Mouse (Mus musculus) c-Kit-negative CD71-positive TER-119-positive erythroid progenitor cells, embryonic 14.5 days (primary cell): ENCODE measurements around the gene Yif1a.
"Not testable (repeated sequence)": the region's sequence is repeated elsewhere in the genome, so short reads cannot be mapped to it uniquely, and the experiment has no call there.

Source experiments
- DNase-seq: peaks from one replicate; pipeline ENCODE4 v3.0.0-alpha.2; 2013; ENCODE audit warnings: low read depth, low spot score

Yif1a gene

GRCm38 (mm10) chr19:5085145-5085863 is 3.0 kb upstream of the Yif1a start, which contains the start of gene Tmem151a:
TSS of gene Tmem151a (minus strand) at chr19:5085531.
- DNase-seq: no peak

- not testable (repeated sequence) for DNase-seq
Observed at GRCm38 (mm10) chr19:5086533-5086932, 1.8 kb upstream of the Yif1a start.

GRCm38 (mm10) chr19:5089324-5089723 is 986 bp downstream of the Yif1a start:
- no peak for DNase-seq

- no peak for DNase-seq
Observed at GRCm38 (mm10) chr19:5092083-5092482, 3.7 kb downstream of the Yif1a start.

- no peak for DNase-seq
Observed at GRCm38 (mm10) chr19:5093481-5094242, 5.3 kb downstream of the Yif1a start.

- DNase-seq: no peak
Observed at GRCm38 (mm10) chr19:5094243-5094632, 5.9 kb downstream of the Yif1a start.

- no peak for DNase-seq
Observed at GRCm38 (mm10) chr19:5094746-5095417, 6.5 kb downstream of the Yif1a start.

- no peak for DNase-seq
Observed at GRCm38 (mm10) chr19:5095887-5096474, 7.6 kb downstream of the Yif1a start.

GRCm38 (mm10) chr19:5097521-5098362 is 9.4 kb downstream of the Yif1a start:
- DNase-seq: no peak

GRCm38 (mm10) chr19:5098363-5099143 is 10.2 kb downstream of the Yif1a start, which contains the start of gene Cnih2:
TSS of gene Cnih2 (minus strand) at chr19:5098521.
- DNase-seq: no peak

- no peak for DNase-seq
Observed at GRCm38 (mm10) chr19:5106074-5106473, 17.7 kb downstream of the Yif1a start.

GRCm38 (mm10) chr19:5106731-5107191 is 18.4 kb downstream of the Yif1a start, which contains the start of gene Rab1b:
TSS of gene Rab1b (minus strand) at chr19:5107072.
- peak; percentile 98 for DNase-seq

- DNase-seq: no peak
Observed at GRCm38 (mm10) chr19:5107556-5108270, 19.4 kb downstream of the Yif1a start.

- no peak for DNase-seq
Observed at GRCm38 (mm10) chr19:5108271-5108575, 19.9 kb downstream of the Yif1a start.

GRCm38 (mm10) chr19:5108702-5109101 is 20.4 kb downstream of the Yif1a start:
- DNase-seq: no peak

GRCm38 (mm10) chr19:5109659-5110453 is 21.5 kb downstream of the Yif1a start:
- DNase-seq: no peak

- no peak for DNase-seq
Observed at GRCm38 (mm10) chr19:5113783-5114182, 25.4 kb downstream of the Yif1a start.

- DNase-seq: no peak
Observed at GRCm38 (mm10) chr19:5117494-5118383, 29.4 kb downstream of the Yif1a start.
